Mouse (Mus musculus): Measurements from ENCODE around the gene Ncaph2. TPM values are rescaled to one million over a fixed set of nuclear protein-coding genes. Genes with fewer than 3 reads are reported as not detected.

The Ncaph2 gene
- polyA plus RNA-seq, 1 experiment from 2014 or later = 170 TPM

- H3K27me3 ChIP-seq = no peaks in the 10 kb centered on the region
- no peak overlapping the region for H3K9ac ChIP-seq (replicated peaks)
- H3K36me3 ChIP-seq = no peaks in the 10 kb centered on the region
- H3K9me3 ChIP-seq = no peaks in the 10 kb centered on the region
- no peak for ATAC-seq (ENCODE audit: low FRiP score, low read depth)
- 93% methylated on average over 4 of the region's 4 CpGs for WGBS
- H3K27ac ChIP-seq (replicated peaks) = no peak overlapping the region
- no peak overlapping the region for H3K4me3 ChIP-seq
- H3K4me1 ChIP-seq = no peaks in the 10 kb centered on the region
- H3K4me2 ChIP-seq (replicated peaks) = no peak overlapping the region
Observed at GRCm38 (mm10) chr15:89396883-89397282, 41.4 kb downstream of the Ncaph2 start.

- no peak overlapping the region for H3K9ac ChIP-seq (replicated peaks)
- no peak for ATAC-seq (ENCODE audit: low FRiP score, low read depth)
- H3K4me2 ChIP-seq (replicated peaks) = no peak overlapping the region
- H3K27ac ChIP-seq (replicated peaks) = no peak overlapping the region
- H3K4me1 ChIP-seq = no peaks in the 10 kb centered on the region
- H3K9me3 ChIP-seq = no peaks in the 10 kb centered on the region
- 88% methylated on average over 2 of the region's 2 CpGs for WGBS
- H3K4me3 ChIP-seq = no peak overlapping the region
- no peaks in the 10 kb centered on the region for H3K36me3 ChIP-seq
- H3K27me3 ChIP-seq = no peaks in the 10 kb centered on the region
Observed at GRCm38 (mm10) chr15:89398146-89398545, 42.6 kb downstream of the Ncaph2 start.

- Histone ChIP-seq H3K36me3 (no peaks in the 10 kb centered on the region), H3K4me1 (no peaks in the 10 kb centered on the region), H3K4me2 (replicated peaks) (no peak overlapping the region), H3K9ac (replicated peaks) (no peak overlapping the region), H3K9me3 (no peaks in the 10 kb centered on the region), H3K27me3 (no peaks in the 10 kb centered on the region), H3K27ac (replicated peaks) (no peak overlapping the region), H3K4me3 (no peak overlapping the region)
- WGBS = 57% methylated on average over 1 of the region's 1 CpGs
- ATAC-seq (ENCODE audit: low FRiP score, low read depth) = no peak
Observed at GRCm38 (mm10) chr15:89399716-89400115, 44.2 kb downstream of the Ncaph2 start.

DNA sequence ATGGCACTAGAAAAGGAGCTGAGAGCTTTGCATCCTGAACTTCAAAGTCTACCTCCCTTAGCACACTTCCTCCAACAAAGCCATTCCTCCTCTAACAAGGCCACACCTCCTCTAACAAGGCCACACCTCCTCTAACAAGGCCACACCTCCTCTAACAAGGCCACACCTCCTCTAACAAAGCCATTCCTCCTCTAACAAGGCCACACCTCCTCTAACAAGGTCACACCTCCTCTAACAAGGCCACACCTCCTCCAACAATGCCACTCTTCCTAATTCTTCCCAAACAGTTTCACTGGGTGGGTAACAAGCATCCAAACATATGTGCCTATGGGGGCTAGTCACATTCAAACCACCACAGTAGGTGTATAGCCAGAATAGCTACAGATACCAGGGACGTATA lies 47.0 kb downstream of the Ncaph2 start:
- Histone ChIP-seq H3K9me3 (peaks cover 5% of the 10 kb centered on the region; the same call in 1 of the 2 replicates), H3K4me2 (replicated peaks) (no peak overlapping the region), H3K4me3 (no peak overlapping the region), H3K4me1 (no peaks in the 10 kb centered on the region), H3K9ac (replicated peaks) (no peak overlapping the region), H3K27me3 (no peaks in the 10 kb centered on the region), H3K27ac (replicated peaks) (no peak overlapping the region), H3K36me3 (no peaks in the 10 kb centered on the region)
- 89% methylated on average over 1 of the region's 1 CpGs for WGBS
- no peak for ATAC-seq (ENCODE audit: low FRiP score, low read depth)

DNA sequence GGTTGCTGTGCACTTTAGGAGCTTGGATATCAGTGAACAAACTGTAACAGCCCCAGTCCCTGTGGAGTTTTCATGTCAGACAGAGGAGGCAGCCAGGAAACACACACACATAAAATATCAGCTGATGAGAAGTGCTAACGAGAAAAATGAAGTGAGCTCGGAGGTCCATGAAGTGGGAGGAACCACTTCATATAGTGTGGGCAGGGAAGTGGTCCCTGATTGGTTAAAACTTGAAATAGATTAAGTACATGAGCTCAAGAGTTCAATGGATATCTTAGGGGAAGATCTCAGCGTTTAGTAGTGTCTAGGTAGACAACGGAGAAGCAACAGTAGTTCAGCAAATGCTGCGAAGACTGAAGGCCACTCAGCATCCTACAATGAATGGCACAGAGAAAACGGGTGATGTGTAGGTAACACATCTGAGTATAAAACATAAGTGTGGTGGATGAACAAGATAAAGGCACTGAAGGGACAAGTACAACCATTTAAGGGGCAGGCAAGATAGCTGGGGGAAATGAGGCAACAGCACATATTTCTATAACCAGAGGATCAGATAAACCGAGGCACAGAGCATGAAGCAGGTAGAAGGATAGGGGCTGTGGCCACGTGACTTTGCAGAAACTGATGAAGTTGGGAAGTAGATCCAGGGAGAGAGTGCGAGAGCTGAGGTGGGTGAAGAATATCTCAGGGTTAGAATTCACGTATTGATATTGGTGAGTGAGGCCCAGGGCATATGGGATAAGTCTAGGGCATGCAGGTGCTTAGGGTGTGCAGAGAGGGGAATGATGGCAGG lies 49.5 kb downstream of the Ncaph2 start:
- no peaks in the 10 kb centered on the region for H3K27me3 ChIP-seq
- no peak overlapping the region for H3K9ac ChIP-seq (replicated peaks)
- whole genome bisulfite sequencing = 87% methylated on average over 10 of the region's 10 CpGs
- no peaks in the 10 kb centered on the region for H3K4me1 ChIP-seq
- no peak overlapping the region for H3K4me2 ChIP-seq (replicated peaks)
- H3K36me3 ChIP-seq = no peaks in the 10 kb centered on the region
- H3K9me3 ChIP-seq = peaks cover 10% of the 10 kb centered on the region
- H3K4me3 ChIP-seq = no peak overlapping the region
- no peak overlapping the region for H3K27ac ChIP-seq (replicated peaks)
- ATAC-seq (ENCODE audit: low FRiP score, low read depth) = no peak

GRCm38 (mm10) chr15:89406691-89407090 lies 51.2 kb downstream of the Ncaph2 start:
- H3K4me3 ChIP-seq = no peak overlapping the region
- H3K9me3 ChIP-seq = peaks cover 10% of the 10 kb centered on the region
- no peak overlapping the region for H3K9ac ChIP-seq (replicated peaks)
- H3K27me3 ChIP-seq = no peaks in the 10 kb centered on the region
- H3K36me3 ChIP-seq = no peaks in the 10 kb centered on the region
- H3K4me2 ChIP-seq (replicated peaks) = no peak overlapping the region
- H3K27ac ChIP-seq (replicated peaks) = no peak overlapping the region
- ATAC-seq (ENCODE audit: low FRiP score, low read depth) = no peak
- H3K4me1 ChIP-seq = no peaks in the 10 kb centered on the region

- Histone ChIP-seq H3K9me3 (peaks cover 10% of the 10 kb centered on the region), H3K4me3 (no peak within 1 kb of the TSS), H3K4me2 (replicated peaks) (no peak within 1 kb of the TSS), H3K36me3 (no peaks in the 10 kb centered on the region), H3K9ac (replicated peaks) (no peak within 1 kb of the TSS), H3K27ac (replicated peaks) (no peak within 1 kb of the TSS), H3K27me3 (no peaks in the 10 kb centered on the region), H3K4me1 (no peaks in the 10 kb centered on the region)
- no peak for ATAC-seq (ENCODE audit: low FRiP score, low read depth)
- WGBS = 84% methylated on average over 24 of the region's 24 CpGs
Observed at GRCm38 (mm10) chr15:89410118-89410517, 54.6 kb downstream of the Ncaph2 start, which contains the start of gene Syce3. TSS of gene Syce3 (minus strand) at chr15:89410503.

DNA sequence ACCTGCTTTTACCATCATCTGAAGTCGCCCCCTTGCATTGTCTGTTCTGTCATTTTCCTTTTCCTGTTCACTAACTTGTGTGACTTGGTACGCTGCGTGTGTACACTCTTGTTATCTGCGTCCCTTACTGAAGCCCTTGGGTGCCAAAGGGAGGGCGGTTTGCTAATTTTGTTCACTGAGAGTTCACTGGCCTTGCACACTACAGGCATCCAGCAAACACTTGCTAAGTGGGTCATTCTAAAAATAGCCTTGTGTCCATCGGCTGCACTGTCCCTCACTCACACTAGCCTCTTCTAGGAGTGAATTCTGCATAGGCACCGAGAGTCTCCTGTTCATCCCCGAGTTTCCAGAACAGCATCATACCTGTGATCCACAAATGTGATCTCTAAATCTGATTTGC lies 59.8 kb downstream of the Ncaph2 start:
- Histone ChIP-seq H3K27ac (replicated peaks) (no peak overlapping the region), H3K4me1 (no peaks in the 10 kb centered on the region), H3K36me3 (peaks cover 28% of the 10 kb centered on the region), H3K4me2 (replicated peaks) (no peak overlapping the region), H3K4me3 (no peak overlapping the region), H3K9me3 (no peaks in the 10 kb centered on the region), H3K9ac (replicated peaks) (no peak overlapping the region), H3K27me3 (no peaks in the 10 kb centered on the region)
- WGBS = 91% methylated on average over 8 of the region's 8 CpGs
- no peak for ATAC-seq (ENCODE audit: low FRiP score, low read depth)

DNA sequence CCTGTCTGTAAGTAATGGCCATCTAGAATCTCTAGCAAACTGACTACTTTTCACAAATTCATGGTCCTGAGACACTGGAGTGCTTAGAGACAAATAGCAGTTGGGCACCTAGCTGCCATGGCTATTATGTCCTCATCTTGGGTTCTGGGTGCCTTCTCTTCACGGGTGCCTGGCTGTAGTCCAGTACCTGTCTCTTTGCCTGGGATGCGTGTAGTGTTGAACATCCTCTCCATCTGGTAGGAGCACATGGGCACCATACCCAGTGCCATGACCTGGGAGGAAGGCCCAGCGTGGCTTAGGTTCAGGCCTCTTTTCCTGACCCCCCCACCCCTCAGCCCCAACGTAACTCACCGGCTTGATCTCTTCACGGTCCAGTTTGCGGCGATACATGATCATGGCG lies 66.4 kb downstream of the Ncaph2 start:
- Histone ChIP-seq H3K27ac (replicated peaks) (no peak overlapping the region), H3K27me3 (0 out of 2 replicates have a peak, but pooled peaks cover 10% of the 10 kb centered on the region), H3K9ac (replicated peaks) (no peak overlapping the region), H3K4me2 (replicated peaks) (no peak overlapping the region), H3K4me1 (no peaks in the 10 kb centered on the region; the same call in 1 of the 2 replicates), H3K4me3 (no peak overlapping the region), H3K9me3 (no peaks in the 10 kb centered on the region), H3K36me3 (peaks cover 47% of the 10 kb centered on the region)
- WGBS = 96% methylated on average over 9 of the region's 9 CpGs
- no peak for ATAC-seq (ENCODE audit: low FRiP score, low read depth)

Small RNA genes within 50 kb of the gene (microRNA-seq; reads per million reads assigned to microRNA genes)
- gene Mir6959 = 1.2 reads per million

Other genes with a start within 250 kb of the Ncaph2 start
- gene Tubgcp6, start 232.6 kb upstream of the Ncaph2 start, polyA plus RNA-seq (2016; fragmentation: Nextera tagmentation; extraction: Ambion mirVana) = 25.0 and 25.1 TPM in 2 replicates
- 20.3 and 25.1 TPM in 2 replicates for gene Hdac10, start 227.0 kb upstream of the Ncaph2 start, polyA plus RNA-seq (2016; fragmentation: Nextera tagmentation; extraction: Ambion mirVana)
- gene Mapk12, start 215.0 kb upstream of the Ncaph2 start, polyA plus RNA-seq (2016; fragmentation: Nextera tagmentation; extraction: Ambion mirVana) = 14.5 and 20.1 TPM in 2 replicates
- gene Mapk11, start 206.1 kb upstream of the Ncaph2 start, polyA plus RNA-seq (2016; fragmentation: Nextera tagmentation; extraction: Ambion mirVana) = 45.7 and 50.2 TPM in 2 replicates
- gene Plxnb2, start 174.9 kb upstream of the Ncaph2 start, polyA plus RNA-seq (2016; fragmentation: Nextera tagmentation; extraction: Ambion mirVana) = 164 and 170 TPM in 2 replicates
- gene Dennd6b, start 159.2 kb upstream of the Ncaph2 start, polyA plus RNA-seq (2016; fragmentation: Nextera tagmentation; extraction: Ambion mirVana) = 53.3 and 58.6 TPM in 2 replicates
- gene Ppp6r2, start 144.2 kb upstream of the Ncaph2 start, polyA plus RNA-seq (2016; fragmentation: Nextera tagmentation; extraction: Ambion mirVana) = 63.7 and 68.5 TPM in 2 replicates
- gene Sbf1, start 40.4 kb upstream of the Ncaph2 start, polyA plus RNA-seq (2016; fragmentation: Nextera tagmentation; extraction: Ambion mirVana) = 91.7 and 94.0 TPM in 2 replicates
- not detected in 2 replicates for gene Adm2, start 33.0 kb upstream of the Ncaph2 start, polyA plus RNA-seq (2016; fragmentation: Nextera tagmentation; extraction: Ambion mirVana)
- not detected in 2 replicates for gene Miox, start 21.3 kb upstream of the Ncaph2 start, polyA plus RNA-seq (2016; fragmentation: Nextera tagmentation; extraction: Ambion mirVana)
- 44.3 and 48.8 TPM in 2 replicates for gene Lmf2, start 60 bp upstream of the Ncaph2 start, polyA plus RNA-seq (2016; fragmentation: Nextera tagmentation; extraction: Ambion mirVana)
- gene Sco2, start 18.1 kb downstream of the Ncaph2 start, polyA plus RNA-seq (2016; fragmentation: Nextera tagmentation; extraction: Ambion mirVana) = 5.8 TPM in 2 replicates
- gene Tymp, start 21.3 kb downstream of the Ncaph2 start, polyA plus RNA-seq (2016; fragmentation: Nextera tagmentation; extraction: Ambion mirVana) = 1.4 and 1.9 TPM in 2 replicates
- 0.51 and 1.2 TPM in 2 replicates for gene Odf3b, start 23.6 kb downstream of the Ncaph2 start, polyA plus RNA-seq (2016; fragmentation: Nextera tagmentation; extraction: Ambion mirVana)
- not detected in 2 replicates for gene Klhdc7b, start 29.2 kb downstream of the Ncaph2 start, polyA plus RNA-seq (2016; fragmentation: Nextera tagmentation; extraction: Ambion mirVana)
- gene Syce3, start 54.8 kb downstream of the Ncaph2 start, polyA plus RNA-seq (2016; fragmentation: Nextera tagmentation; extraction: Ambion mirVana) = not detected in 2 replicates
- gene Cpt1b, start 70.1 kb downstream of the Ncaph2 start, polyA plus RNA-seq (2016; fragmentation: Nextera tagmentation; extraction: Ambion mirVana) = 0.90 and 1.1 TPM in 2 replicates
- gene C730034F03Rik, start 73.9 kb downstream of the Ncaph2 start, polyA plus RNA-seq (2016; fragmentation: Nextera tagmentation; extraction: Ambion mirVana) = 5.7 and 7.0 TPM in 2 replicates
- not detected in 2 replicates for gene Gm44502, start 74.0 kb downstream of the Ncaph2 start, polyA plus RNA-seq (2016; fragmentation: Nextera tagmentation; extraction: Ambion mirVana)
- gene Chkb, start 74.2 kb downstream of the Ncaph2 start, polyA plus RNA-seq (2016; fragmentation: Nextera tagmentation; extraction: Ambion mirVana) = 67.5 and 68.0 TPM in 2 replicates
- 54.9 and 58.7 TPM in 2 replicates for gene Mapk8ip2, start 98.2 kb downstream of the Ncaph2 start, polyA plus RNA-seq (2016; fragmentation: Nextera tagmentation; extraction: Ambion mirVana)
- gene Arsa, start 121.7 kb downstream of the Ncaph2 start, polyA plus RNA-seq (2016; fragmentation: Nextera tagmentation; extraction: Ambion mirVana) = 13.7 and 14.1 TPM in 2 replicates
- gene Shank3, start 143.9 kb downstream of the Ncaph2 start, polyA plus RNA-seq (2016; fragmentation: Nextera tagmentation; extraction: Ambion mirVana) = 6.9 and 8.0 TPM in 2 replicates
- 0.74 and 1.3 TPM in 2 replicates for gene Acr, start 212.6 kb downstream of the Ncaph2 start, polyA plus RNA-seq (2016; fragmentation: Nextera tagmentation; extraction: Ambion mirVana)
- 70.5 and 77.8 TPM in 2 replicates for gene Rabl2, start 236.2 kb downstream of the Ncaph2 start, polyA plus RNA-seq (2016; fragmentation: Nextera tagmentation; extraction: Ambion mirVana)

Data from midbrain, embryonic 12.5 days (tissue).